Mouse (Mus musculus) activated CD4-positive, CD25-positive, alpha-beta regulatory T cell, adult 4 months (primary cell): ENCODE measurements around the gene Btaf1. TPM values are rescaled to one million over a fixed set of nuclear protein-coding genes. Genes with fewer than 3 reads are reported as not detected.

Experiments
- ATAC-seq: one replicate; pipeline ENCODE4 v1.8.0; 2017
- polyA plus RNA-seq, 2 experiments: library from polyadenylated mRNA; unstranded; fragments of 100-300 nt; shearing (Covaris generic); gene quantifications; one replicate each; pipeline ENCODE4 v1.2.1; 2017

Btaf1 gene
- polyA plus RNA-seq, 2 experiments from 2014 or later: 8.2 to 9.1 TPM

DNA sequence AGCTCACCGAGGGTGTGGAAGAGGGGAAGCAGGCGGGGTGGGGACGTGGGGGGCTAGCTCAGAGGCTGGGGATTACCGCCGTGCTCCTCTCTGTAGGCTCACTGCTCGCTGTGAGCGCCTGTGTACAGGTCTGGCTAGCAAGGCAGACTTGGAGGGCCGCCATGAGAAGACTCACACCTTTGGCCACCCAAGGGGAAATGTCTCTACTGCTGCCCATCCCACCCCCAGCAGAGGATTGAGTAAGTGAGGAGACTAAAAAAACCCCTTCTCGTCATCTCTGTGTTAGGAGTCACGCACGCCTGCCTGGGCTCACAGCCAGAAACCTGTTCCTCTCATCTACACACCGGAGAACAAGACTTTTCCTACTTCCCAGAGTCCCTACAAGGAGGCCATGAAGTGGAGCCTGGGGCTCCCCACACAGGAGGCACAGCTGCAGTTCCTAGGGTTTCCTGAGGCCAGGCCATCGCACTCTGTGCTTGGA is 100.0 kb downstream of the Btaf1 start:
- ATAC-seq: no peak

DNA sequence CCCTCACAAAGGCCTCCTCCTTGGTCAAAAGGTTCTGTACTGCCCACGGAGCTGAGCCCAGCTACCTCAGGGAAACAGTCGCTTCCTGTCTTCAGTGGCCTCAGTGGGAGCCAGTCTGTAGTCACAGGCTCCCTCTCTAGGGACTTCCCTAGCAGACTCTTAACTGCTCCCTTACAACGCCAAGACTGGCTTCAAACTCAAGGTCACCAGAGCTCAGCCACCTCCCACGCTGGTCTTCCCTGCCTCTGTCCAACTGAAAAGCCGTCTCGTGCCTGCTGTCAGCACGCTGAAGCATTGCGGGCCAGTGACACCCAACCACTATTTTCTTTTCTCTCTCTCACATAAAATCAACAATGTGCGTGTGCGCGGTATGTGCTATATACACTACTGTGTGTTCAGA is 100.5 kb downstream of the Btaf1 start:
- ATAC-seq: no peak

DNA sequence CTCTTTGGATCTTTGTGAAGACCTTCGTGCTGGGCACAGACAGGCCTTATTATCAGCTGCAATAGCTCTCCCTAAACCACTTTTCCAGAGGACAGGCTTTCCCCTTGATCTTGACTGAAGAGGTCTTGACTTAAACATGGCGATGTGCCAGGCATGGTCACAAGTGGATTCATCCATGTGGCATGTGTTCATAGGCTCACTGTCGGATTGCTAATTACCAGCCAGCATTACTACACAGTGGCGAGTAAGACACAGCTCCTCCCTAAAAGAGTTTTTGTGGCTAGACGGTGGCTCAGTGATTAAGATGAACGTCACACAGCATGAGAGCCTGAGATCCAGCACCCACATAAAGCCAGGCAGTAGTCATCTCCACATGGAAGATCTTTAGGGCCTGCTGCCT is 103.9 kb downstream of the Btaf1 start:
- no peak for ATAC-seq

DNA sequence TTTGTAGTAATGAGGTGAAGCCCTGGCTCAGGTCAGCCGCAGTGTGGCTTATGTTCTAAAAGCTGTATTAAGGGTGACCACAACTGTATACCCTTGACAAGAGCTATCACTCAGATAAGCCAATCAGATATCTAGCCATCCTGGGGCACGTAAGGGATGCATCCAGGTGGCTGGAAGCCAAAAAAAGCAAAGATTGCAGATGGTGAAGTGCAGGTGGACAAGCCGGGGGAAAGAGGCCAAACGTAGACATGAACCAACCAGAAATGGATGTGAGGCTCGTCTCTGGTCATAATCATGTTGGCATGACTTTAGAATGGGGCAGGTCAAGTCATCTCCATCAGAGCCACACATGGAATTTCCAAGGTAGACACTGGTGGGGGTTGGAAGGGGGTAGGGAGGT is 105.6 kb downstream of the Btaf1 start:
- no peak for ATAC-seq

DNA sequence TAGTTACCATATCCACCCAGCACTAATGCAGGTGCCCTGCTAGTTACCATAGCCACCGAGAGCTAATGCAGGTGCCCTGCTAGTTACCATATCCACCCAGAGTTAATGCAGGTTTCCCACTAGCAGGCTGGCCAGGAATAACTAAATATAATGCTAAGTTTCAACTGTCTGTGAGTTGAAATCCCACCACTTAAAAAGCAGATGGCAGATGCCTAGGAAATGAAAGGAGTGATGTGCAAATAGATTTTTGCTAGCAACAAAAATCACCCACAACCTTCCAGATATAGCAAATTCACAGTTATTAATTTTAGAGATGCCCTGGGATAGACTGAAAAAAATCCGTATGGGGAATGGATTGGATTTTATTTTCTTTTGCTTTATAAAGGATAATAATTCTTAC is 106.5 kb downstream of the Btaf1 start:
- ATAC-seq: no peak

DNA sequence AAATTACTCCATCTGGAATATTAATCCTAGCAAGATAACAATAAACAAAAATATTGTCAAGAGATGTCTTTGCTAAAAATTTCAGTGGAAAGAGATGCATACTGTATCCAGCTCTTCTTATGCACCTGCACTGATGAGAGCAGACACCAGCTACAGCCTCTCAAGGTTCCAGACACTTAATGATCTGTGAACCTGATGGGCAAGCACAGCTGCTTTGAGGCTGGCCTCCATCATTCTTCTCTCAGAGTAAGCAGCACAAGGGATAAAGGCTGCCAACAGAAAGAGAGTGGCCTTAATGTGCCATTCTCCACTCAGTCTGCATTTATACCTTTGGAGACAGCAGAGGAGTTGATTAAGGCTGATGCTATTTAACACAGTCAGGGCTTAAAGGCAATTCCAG is 115.0 kb downstream of the Btaf1 start:
- no peak for ATAC-seq

DNA sequence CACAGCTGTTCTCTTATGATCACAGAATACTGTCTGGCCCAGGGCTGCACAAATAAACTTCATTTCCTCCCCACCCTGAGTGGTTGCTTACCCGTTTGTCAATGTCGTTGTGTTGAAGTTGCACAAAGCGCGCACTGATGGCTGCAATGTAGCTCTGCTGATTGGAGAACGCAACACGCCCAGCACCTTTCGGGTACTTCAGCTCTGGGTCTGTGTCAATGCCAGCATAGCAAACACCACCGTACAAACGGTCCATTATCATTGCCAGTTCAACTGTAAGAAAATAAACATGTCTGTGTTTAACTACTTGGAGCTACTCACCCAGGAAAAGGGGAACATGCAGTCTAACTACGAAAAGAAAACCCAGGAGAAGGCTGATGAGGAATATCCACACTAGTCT is 118.6 kb downstream of the Btaf1 start:
- no peak for ATAC-seq

DNA sequence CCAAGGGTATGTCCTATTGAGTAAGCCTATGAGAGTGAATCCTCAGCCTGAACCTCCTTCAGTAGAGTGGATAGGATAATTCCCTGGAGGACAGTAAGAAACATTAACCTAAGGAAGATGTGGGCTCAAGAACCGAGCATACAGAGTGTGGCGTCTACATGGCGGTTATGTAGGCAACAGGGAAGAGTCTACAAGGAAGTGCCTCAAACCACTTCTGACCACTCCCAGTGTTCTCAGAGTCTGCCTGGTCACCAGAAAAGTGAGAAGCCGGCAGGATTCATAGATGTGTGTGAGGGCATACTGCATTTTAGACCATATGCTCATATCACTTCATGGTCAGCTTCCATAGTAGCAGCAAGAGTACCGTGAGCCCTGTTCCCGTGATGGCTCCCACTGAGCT is 122.6 kb downstream of the Btaf1 start:
- ATAC-seq: no peak

DNA sequence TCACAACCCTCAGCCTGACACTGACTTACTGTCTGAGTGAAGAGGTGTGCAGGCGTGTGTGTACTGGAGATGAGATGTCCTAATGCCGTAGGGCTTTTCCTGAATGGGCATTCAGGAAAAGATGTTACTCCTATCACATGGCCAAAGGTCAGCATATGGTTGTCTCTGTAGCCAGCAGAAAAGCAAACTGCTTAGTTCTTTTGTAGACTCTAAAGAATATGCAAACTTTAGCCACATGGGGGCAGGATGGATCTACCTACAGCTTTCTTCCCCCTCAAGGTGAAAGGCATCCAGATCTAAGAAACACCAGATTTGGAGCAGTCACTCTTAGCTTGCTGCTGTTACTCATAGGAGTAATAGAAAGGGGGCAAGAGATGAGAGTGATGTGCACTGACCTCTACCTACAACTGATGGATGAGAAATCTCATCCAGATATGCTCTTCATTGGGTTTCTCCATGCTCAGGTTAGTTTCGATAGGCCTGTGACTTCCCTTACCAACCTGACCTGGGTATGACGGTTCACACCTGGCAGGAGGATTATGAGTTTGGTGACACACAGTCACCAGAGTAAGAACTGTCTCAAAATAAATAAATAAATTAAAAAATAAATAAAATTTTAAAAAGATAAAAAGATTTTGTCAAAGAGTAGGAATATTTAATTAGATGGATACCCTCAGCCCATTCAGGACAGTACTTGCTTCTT is 124.9 kb downstream of the Btaf1 start:
- ATAC-seq: no peak

DNA sequence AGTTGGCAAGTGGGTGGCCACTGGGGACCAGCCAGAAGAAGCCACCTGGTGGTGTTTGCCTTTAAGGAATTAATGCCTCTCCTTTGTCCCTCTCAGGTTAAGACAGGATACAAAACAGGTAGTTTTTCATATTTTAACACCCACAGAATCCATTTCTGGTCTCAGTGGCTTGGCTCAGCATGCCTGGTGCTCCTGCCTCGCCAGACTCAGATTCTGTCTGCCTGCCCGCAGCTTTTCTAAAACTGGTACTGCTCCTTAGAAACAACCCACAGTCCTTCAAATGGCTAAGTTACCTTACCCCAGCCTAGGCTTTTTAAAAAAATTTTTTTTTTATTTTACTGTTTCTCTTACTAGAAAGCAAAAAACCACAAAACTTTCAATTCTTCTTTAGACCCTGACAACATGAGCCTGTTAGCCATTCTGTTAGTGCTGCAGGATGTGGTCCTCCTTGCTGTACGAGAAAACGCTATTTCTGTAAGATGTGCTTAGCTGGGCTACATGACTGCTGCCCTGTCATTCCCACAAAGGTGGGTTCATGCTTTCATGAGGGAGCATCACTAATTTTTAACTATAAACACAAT is 130.2 kb downstream of the Btaf1 start:
- no peak for ATAC-seq

DNA sequence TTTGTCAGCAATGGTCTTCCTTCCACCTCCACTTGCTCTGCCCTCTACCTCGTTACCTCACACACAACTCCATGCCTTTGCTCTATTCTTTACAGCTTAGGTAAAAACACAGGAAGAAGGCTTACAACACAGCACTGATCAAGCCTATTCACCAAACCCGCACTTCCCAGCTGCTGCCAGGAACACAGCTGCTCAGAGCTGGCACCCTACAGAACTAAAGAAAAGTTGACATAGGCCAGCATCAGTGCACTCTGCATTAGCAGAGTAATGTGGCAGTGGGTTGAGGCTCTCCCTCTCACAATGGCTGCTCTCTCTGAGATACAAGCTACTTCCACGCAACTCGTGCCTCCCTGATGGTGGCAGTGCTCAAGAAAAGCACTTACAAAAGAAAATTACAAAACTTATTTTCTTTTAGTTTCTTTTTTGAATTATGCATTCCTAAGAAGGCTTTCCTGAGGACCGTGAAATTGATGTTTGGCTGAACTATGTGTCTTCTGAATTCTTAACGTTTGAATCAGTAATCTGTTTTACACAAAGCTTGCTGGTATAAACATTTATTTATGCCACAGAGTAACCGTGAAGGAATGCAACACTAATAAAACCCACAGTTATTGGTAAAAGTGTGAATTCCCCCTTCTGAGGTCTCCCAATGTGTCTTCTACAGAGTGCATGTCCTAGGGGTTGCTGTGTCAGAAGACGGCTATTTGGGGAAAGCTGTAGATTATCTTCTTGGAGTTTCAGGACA is 131.5 kb downstream of the Btaf1 start:
- ATAC-seq: no peak

DNA sequence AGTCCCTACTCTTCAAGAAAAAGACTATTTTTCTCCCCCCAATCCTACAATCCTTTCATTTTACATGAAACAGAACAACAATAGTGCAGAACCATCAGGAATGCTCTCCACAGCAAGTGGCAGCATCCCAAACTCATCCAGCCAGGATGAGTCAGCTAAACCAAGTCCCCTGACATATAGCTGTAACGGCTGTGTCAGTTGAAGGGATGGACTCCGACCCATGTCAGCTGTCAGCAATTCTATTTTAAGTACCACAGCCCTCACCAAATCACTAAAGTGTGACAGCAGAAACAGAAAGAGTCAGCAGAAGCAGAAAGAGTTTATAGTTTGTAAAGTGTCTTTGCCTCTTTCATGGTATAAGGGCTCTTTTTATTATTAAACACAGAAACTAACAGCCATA is 133.7 kb downstream of the Btaf1 start:
- ATAC-seq: no peak

DNA sequence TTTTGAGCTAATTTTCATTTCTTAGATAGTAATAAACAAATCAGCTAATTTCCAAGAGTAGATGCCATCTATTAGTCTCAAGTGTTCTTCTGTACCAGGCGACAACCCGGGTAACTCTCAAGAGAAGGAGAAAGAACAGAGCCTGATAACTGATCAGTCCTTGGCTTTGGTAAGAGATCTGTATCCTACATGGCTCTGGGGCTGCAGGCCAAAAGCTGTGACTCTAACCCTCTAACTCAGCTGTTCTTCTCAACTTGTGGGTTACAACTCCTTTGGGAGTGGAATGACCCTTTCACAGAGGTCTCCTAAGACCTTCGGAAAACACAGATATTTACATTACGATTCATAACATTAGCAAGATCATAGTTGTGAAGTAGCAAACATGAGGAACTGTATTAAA is 134.2 kb downstream of the Btaf1 start:
- no peak for ATAC-seq

Other genes with a start within 250 kb of the Btaf1 start
- not detected for gene Ppp1r3c, start 189.4 kb upstream of the Btaf1 start, polyA plus RNA-seq
- 10 to 100 TPM; 31.1 to 32.4 TPM for gene Tnks2, start 91.8 kb upstream of the Btaf1 start, polyA plus RNA-seq
- not detected for gene Fgfbp3, start 6.5 kb upstream of the Btaf1 start, polyA plus RNA-seq